Mouse (Mus musculus): ENCODE data around the gene Itga5.

GRCm38 (mm10) chr15:103314181-103314580, 52.4 kb downstream of the Itga5 start:
- no peak for TF ChIP-seq CTCF (IDR thresholded peaks at IDR 0.05)
- TF ChIP-seq POLR2A (IDR thresholded peaks at IDR 0.05; ENCODE audit: insufficient read depth, low read depth, low read length): no peak

All from heart, adult 2 months (tissue).